Mouse (Mus musculus) forelimb bud, embryonic 11.5 days (tissue): ENCODE measurements at regions not wholly inside any gene's neighbourhood (a gene's known extent, or its start where the extent isn't known, plus 50 kb on each side); places are given as distances from the start of the nearest gene placed in this dataset.
A peak's percentile ranks its signal among the peaks of the same experiment; 100 is the strongest.

ENCODE experiments used
- DNase-seq: peaks from one replicate; pipeline ENCODE4 v3.0.0-alpha.2; 2012; ENCODE audit warnings: low read depth, low spot score

- no peak for DNase-seq
These were observed 54.8 kb downstream of the 1700122O11Rik start for GRCm38 (mm10) chr17:47983286-47983685.

GRCm38 (mm10) chr17:47981556-47982027 is 56.5 kb downstream of the 1700122O11Rik start:
- no peak for DNase-seq

- no peak for DNase-seq
These were observed 54.8 kb upstream of the Foxp4 start for GRCm38 (mm10) chr17:47979266-47979665.

- no peak for DNase-seq
These were observed 54.1 kb upstream of the Foxp4 start for GRCm38 (mm10) chr17:47978404-47979030.

GRCm38 (mm10) chr17:47978001-47978400 is 53.6 kb upstream of the Foxp4 start:
- DNase-seq = no peak

- DNase-seq = no peak
These were observed 52.5 kb upstream of the Foxp4 start for GRCm38 (mm10) chr17:47976999-47977357.

GRCm38 (mm10) chr17:47976061-47976998 is 51.9 kb upstream of the Foxp4 start:
- DNase-seq = peak; percentile 68

- peak; percentile 64 for DNase-seq
These were observed 51.0 kb upstream of the Foxp4 start for GRCm38 (mm10) chr17:47975281-47976060.

- no peak for DNase-seq
These were observed 50.1 kb upstream of the Foxp4 start for GRCm38 (mm10) chr17:47974503-47974902.
